In the genomic region with DNA sequence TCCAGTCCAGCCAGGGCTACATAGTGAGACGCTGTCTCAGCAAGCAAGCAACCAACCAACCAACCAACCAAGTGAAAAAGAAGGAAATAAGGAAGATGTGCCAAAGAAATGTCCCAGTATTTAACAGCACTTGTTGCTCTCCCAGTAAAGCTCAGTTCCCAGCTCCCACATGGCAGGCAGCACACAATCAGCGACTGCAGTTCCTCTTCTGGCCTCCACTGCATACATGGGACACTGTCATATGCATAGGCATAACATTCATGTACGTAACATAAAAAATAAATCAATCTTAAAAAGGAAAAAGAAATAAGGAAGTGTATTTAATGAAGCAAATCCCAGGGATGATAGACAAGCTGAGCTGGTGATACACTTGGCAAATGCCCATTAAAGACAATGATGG, we compare ENCODE assay signal across 28 mouse cellular contexts. TPM values are rescaled to one million over a fixed set of nuclear protein-coding genes. Genes with fewer than 3 reads are reported as not detected.
A peak's percentile ranks its signal among the peaks of the same experiment; 100 is the strongest.
DNase-seq lines count a peak whose midpoint lies in the region; ATAC-seq and TF ChIP-seq lines count a peak whose summit lies in the region.
"Had no signal": no experiment of that assay in that cellular context is flagged by ENCODE, and none has a peak within 500 bp of the region (broad histone marks: within the 10 kb centered on the region; RNA-seq: fewer than 3 reads in every experiment).

No protein-coding gene starts in this region.

- DNase-seq in hindbrain, postnatal 0 days (ENCODE audit: low spot score): no peak
- DNase-seq in hindbrain, embryonic 11.5 days (ENCODE audit: low spot score): no peak
- no peak for DNase-seq in cerebellum, adult 11 months
- DNase-seq in urinary bladder, postnatal 14 days (ENCODE audit: low spot score): no peak
- DNase-seq: adrenal gland, adult 8-10 months; adrenal gland, postnatal 25 days; B cell, adult 2 months; cerebellum, adult 2 months; cerebellum, adult 9-11 months; cerebellum, postnatal 25 days; embryo, embryonic 11 days; gastrocnemius, postnatal 25 days; heart, postnatal 10 days; heart, postnatal 36 days had no signal

- H3K9me3 ChIP-seq in hindbrain, postnatal 0 days (ENCODE audit: low read length): no peaks in the 10 kb centered on the region
- no peaks in the 10 kb centered on the region for H3K9me3 ChIP-seq in hindbrain, embryonic 11.5 days (ENCODE audit: control insufficient read depth, low read length)
- no peaks in the 10 kb centered on the region for H3K9me3 ChIP-seq in E14TG2a.4 (ENCODE audit: low read length)
- H3K9me3 ChIP-seq: embryonic facial prominence, embryonic 10.5 days; embryonic facial prominence, embryonic 13.5 days; forebrain, embryonic 12.5 days; forebrain, embryonic 15.5 days; heart, embryonic 15.5 days; hindbrain, embryonic 10.5 days had no signal

- ATAC-seq in hindbrain, postnatal 0 days: no peak
- ATAC-seq in hindbrain, embryonic 11.5 days (ENCODE audit: low FRiP score): no peak
- 0 out of 2 replicates have a peak, but pooled peaks have one; percentile 23 for ATAC-seq in megakaryocyte, adult 5-6 weeks (ENCODE audit: poor library complexity, severe bottlenecking)
- ATAC-seq: activated CD4-positive, CD25-positive, alpha-beta regulatory T cell, adult 4 months; forebrain, embryonic 15.5 days had no signal

- no peaks in the 10 kb centered on the region for H3K36me3 ChIP-seq in hindbrain, postnatal 0 days (ENCODE audit: insufficient read depth, low read length)
- H3K36me3 ChIP-seq in hindbrain, embryonic 11.5 days (ENCODE audit: control insufficient read depth, insufficient read depth, low read length): no peaks in the 10 kb centered on the region
- H3K36me3 ChIP-seq in E14TG2a.4 (ENCODE audit: insufficient read depth, low read length): peaks cover 14% of the 10 kb centered on the region
- H3K36me3 ChIP-seq: embryonic facial prominence, embryonic 10.5 days; embryonic facial prominence, embryonic 13.5 days; forebrain, embryonic 12.5 days; forebrain, embryonic 15.5 days; heart, embryonic 15.5 days; hindbrain, embryonic 10.5 days had no signal

- TF ChIP-seq CTCF in hindbrain, postnatal 0 days (IDR thresholded peaks at IDR 0.05; ENCODE audit: low read depth): 0 out of 2 replicates have a peak, but pooled peaks have one; percentile 1
- TF ChIP-seq CTCF in E14TG2a.4 (conservative IDR thresholded peaks at IDR 0.05; ENCODE audit: low read length): peak; percentile 8; the same call in 1 of the 2 replicates
- no peak for TF ChIP-seq CTCF in bone marrow macrophage, adult 2 months (IDR thresholded peaks at IDR 0.05; ENCODE audit: low read depth, low read length)

- H3K27ac ChIP-seq in hindbrain, postnatal 0 days: no peak overlapping the region
- H3K27ac ChIP-seq in hindbrain, embryonic 11.5 days (ENCODE audit: low read depth, low read length): no peak overlapping the region
- peak overlapping the region; percentile 16 for H3K27ac ChIP-seq in bone marrow macrophage, adult 2 months (ENCODE audit: insufficient read depth, low read depth, low read length)
- H3K27ac ChIP-seq: embryonic facial prominence, embryonic 10.5 days; embryonic facial prominence, embryonic 13.5 days; forebrain, embryonic 12.5 days; forebrain, embryonic 15.5 days; heart, embryonic 15.5 days; hindbrain, embryonic 10.5 days; hindbrain, embryonic 14.5 days had no signal

- H3K4me2 ChIP-seq in hindbrain, postnatal 0 days (ENCODE audit: low read depth, low read length): no peak overlapping the region
- H3K4me2 ChIP-seq in hindbrain, embryonic 11.5 days (replicated peaks; ENCODE audit: low read depth, low read length): no peak overlapping the region
- H3K4me2 ChIP-seq: embryonic facial prominence, embryonic 13.5 days; forebrain, embryonic 12.5 days; forebrain, embryonic 15.5 days; heart, embryonic 11.5 days; heart, embryonic 15.5 days; hindbrain, embryonic 14.5 days had no signal

- 88% methylated on average over 3 of the region's 3 CpGs for WGBS in hindbrain, postnatal 0 days
- 93% methylated on average over 3 of the region's 3 CpGs for WGBS in hindbrain, embryonic 11.5 days

- H3K27me3 ChIP-seq in hindbrain, postnatal 0 days (ENCODE audit: insufficient read depth, low read length): no peaks in the 10 kb centered on the region
- no peaks in the 10 kb centered on the region for H3K27me3 ChIP-seq in hindbrain, embryonic 11.5 days (ENCODE audit: control insufficient read depth, insufficient read depth, low read length)
- no peaks in the 10 kb centered on the region for H3K27me3 ChIP-seq in E14TG2a.4 (ENCODE audit: insufficient read depth, low read length)
- H3K27me3 ChIP-seq: CH12.LX; embryonic facial prominence, embryonic 13.5 days; forebrain, embryonic 12.5 days; forebrain, embryonic 15.5 days; heart, embryonic 15.5 days had no signal

- no peak overlapping the region for H3K4me3 ChIP-seq in hindbrain, postnatal 0 days (ENCODE audit: low read length)
- no peak overlapping the region for H3K4me3 ChIP-seq in hindbrain, embryonic 11.5 days (ENCODE audit: low read depth, low read length)
- H3K4me3 ChIP-seq in E14TG2a.4 (replicated peaks; ENCODE audit: low read length): no peak overlapping the region
- H3K4me3 ChIP-seq in bone marrow macrophage, adult 2 months (ENCODE audit: insufficient read depth, low read length): no peak overlapping the region
- H3K4me3 ChIP-seq: embryonic facial prominence, embryonic 10.5 days; embryonic facial prominence, embryonic 13.5 days; erythroblast, embryonic 14.5 days; forebrain, embryonic 12.5 days; forebrain, embryonic 15.5 days; heart, embryonic 15.5 days; hindbrain, embryonic 10.5 days had no signal

- no peaks in the 10 kb centered on the region for H3K4me1 ChIP-seq in hindbrain, postnatal 0 days (ENCODE audit: insufficient read depth, low read length)
- no peaks in the 10 kb centered on the region for H3K4me1 ChIP-seq in hindbrain, embryonic 11.5 days (replicated peaks; ENCODE audit: control insufficient read depth, insufficient read depth, low read length)
- peaks cover 25% of the 10 kb centered on the region for H3K4me1 ChIP-seq in E14TG2a.4 (replicated peaks; ENCODE audit: low read depth, low read length)
- H3K4me1 ChIP-seq in bone marrow macrophage, adult 2 months (ENCODE audit: control insufficient read depth, insufficient read depth, low read length): peaks cover 40% of the 10 kb centered on the region
- H3K4me1 ChIP-seq: embryonic facial prominence, embryonic 10.5 days; embryonic facial prominence, embryonic 13.5 days; forebrain, embryonic 12.5 days; forebrain, embryonic 15.5 days; heart, embryonic 15.5 days had no signal

- no peak for TF ChIP-seq POLR2A in bone marrow macrophage, adult 2 months (IDR thresholded peaks at IDR 0.05; ENCODE audit: borderline replicate concordance, low read depth, low read length)

- H3K9ac ChIP-seq in hindbrain, postnatal 0 days (replicated peaks; ENCODE audit: low read length): no peak overlapping the region
- H3K9ac ChIP-seq in hindbrain, embryonic 11.5 days (ENCODE audit: low read depth, low read length): no peak overlapping the region
- H3K9ac ChIP-seq: embryonic facial prominence, embryonic 13.5 days; forebrain, embryonic 12.5 days; forebrain, embryonic 15.5 days; heart, embryonic 15.5 days; hindbrain, embryonic 14.5 days had no signal

RNA-seq across cellular contexts. Expression of a gene that starts 23.9 kb away (rescaled TPM):
- total RNA-seq in hindbrain, postnatal 0 days (2014; rRNA removed): 62.6 and 83.1 TPM in 2 replicates
- polyA plus RNA-seq in hindbrain, postnatal 0 days (2015; fragmentation: Nextera tagmentation; extraction: Ambion mirVana): 43.0 and 49.4 TPM in 2 replicates
- 11.4 and 14.6 TPM in 2 replicates for polyA plus RNA-seq in hindbrain, embryonic 11.5 days (2014; fragmentation: Nextera tagmentation; extraction: Ambion mirVana)
- 47.7 and 53.5 TPM in 2 replicates for polyA plus RNA-seq in bone marrow macrophage, adult 2 months (2012; ENCODE audit: insufficient read depth, insufficient read length, missing spikeins)
- total RNA-seq in megakaryocyte, adult 5-6 weeks (2015): 9.5 and 11.4 TPM in 2 replicates
- 10.7 and 14.6 TPM in 2 replicates for total RNA-seq in megakaryocyte, adult 5-6 weeks (2017)
- polyA plus RNA-seq: erythroblast, embryonic 14.5 days had no signal
